Mouse (Mus musculus) embryonic facial prominence, embryonic 12.5 days (tissue): ENCODE measurements around the gene Smim22. TPM values are rescaled to one million over a fixed set of nuclear protein-coding genes. Genes with fewer than 3 reads are reported as not detected.

Experiments
- ATAC-seq: fragments of 200-750 bp; cut with Nextera tagmentation; 2 replicates; pipeline ENCODE4 v1.8.0; 2017; ENCODE audit not compliant: insufficient number of reproducible peaks, insufficient read depth, low FRiP score, low TSS enrichment
- H3K27ac ChIP-seq: fragments of 300-500 bp; sonication (generic); 2 replicates; pipeline ENCODE4 v1.5.1; 2016; ENCODE audit warnings: mild to moderate bottlenecking
- H3K27me3 ChIP-seq: fragments of 300-500 bp; sonication (generic); 2 replicates; pipeline ENCODE4 v1.6.1; 2016; ENCODE audit warnings: mild to moderate bottlenecking, moderate library complexity
- H3K36me3 ChIP-seq: fragments of 300-500 bp; sonication (generic); 2 replicates; pipeline ENCODE4 v1.6.1; 2016; ENCODE audit warnings: mild to moderate bottlenecking
- H3K4me1 ChIP-seq: fragments of 300-500 bp; sonication (generic); 2 replicates; pipeline ENCODE4 v1.6.1; 2016
- H3K4me2 ChIP-seq: fragments of 300-500 bp; sonication (generic); replicated peaks from 2 replicates; pipeline ENCODE4 v1.6.1; 2016; ENCODE audit warnings: mild to moderate bottlenecking, moderate library complexity
- H3K4me3 ChIP-seq: fragments of 300-500 bp; sonication (generic); 2 replicates; pipeline ENCODE4 v1.5.1; 2016; ENCODE audit warnings: mild to moderate bottlenecking
- H3K9ac ChIP-seq: fragments of 300-500 bp; sonication (generic); 2 replicates; pipeline ENCODE4 v1.6.1; 2016; ENCODE audit warnings: mild to moderate bottlenecking, moderate library complexity
- H3K9me3 ChIP-seq: fragments of 300-500 bp; sonication (generic); 2 replicates; pipeline ENCODE4 v1.6.1; 2016; ENCODE audit warnings: mild to moderate bottlenecking, moderate library complexity
- WGBS: fragments of 180-500 bp; shearing (Covaris S2); methylation state at CpG from one replicate; pipeline ENCODE4 v1.1.7; 2016; 5-methylcytosine and 5-hydroxymethylcytosine counted together
- polyA plus RNA-seq: library from polyadenylated mRNA; unstranded; fragments of >200 nt; fragmentation: Nextera tagmentation; extraction: Ambion mirVana; gene quantifications from 2 replicates; pipeline ENCODE4 v1.2.1, GENCODE M21; 2016

Gene Smim22
- polyA plus RNA-seq, 1 experiment from 2014 or later = 3.6 TPM

DNA sequence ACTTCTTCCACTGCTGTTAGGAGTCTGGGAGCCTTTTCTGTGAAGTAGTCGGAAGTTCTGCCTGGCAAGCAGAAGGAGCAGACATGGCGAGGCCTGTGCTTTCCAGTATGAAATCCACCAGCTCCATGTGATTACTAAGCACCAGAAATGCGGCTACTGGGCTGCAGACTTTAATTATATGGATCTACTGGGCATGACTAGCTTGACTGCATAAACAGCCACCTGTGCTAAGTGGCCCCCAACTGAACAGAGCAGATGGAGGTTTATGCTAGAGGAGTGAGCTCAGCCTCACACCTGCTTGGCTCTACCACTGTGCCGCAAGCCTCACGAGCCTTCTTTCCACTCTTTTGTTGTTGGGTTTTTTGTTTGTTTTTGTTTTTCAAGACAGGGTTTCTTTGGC is 32.6 kb upstream of the Smim22 start:
- H3K36me3 ChIP-seq = no peaks in the 10 kb centered on the region
- H3K9ac ChIP-seq = no peak overlapping the region
- no peaks in the 10 kb centered on the region for H3K4me1 ChIP-seq
- H3K27me3 ChIP-seq = no peaks in the 10 kb centered on the region
- no peaks in the 10 kb centered on the region for H3K9me3 ChIP-seq
- H3K4me2 ChIP-seq = no peak overlapping the region
- no peak overlapping the region for H3K27ac ChIP-seq
- no peak for ATAC-seq
- no peak overlapping the region for H3K4me3 ChIP-seq
- WGBS = 88% methylated on average over 5 of the region's 5 CpGs

GRCm38 (mm10) chr16:4976180-4976579 is 30.9 kb upstream of the Smim22 start:
- Histone ChIP-seq H3K9me3 (no peaks in the 10 kb centered on the region), H3K4me1 (no peaks in the 10 kb centered on the region), H3K36me3 (no peaks in the 10 kb centered on the region), H3K27me3 (no peaks in the 10 kb centered on the region), H3K4me3 (no peak overlapping the region), H3K4me2 (no peak overlapping the region), H3K27ac (no peak overlapping the region), H3K9ac (no peak overlapping the region)
- ATAC-seq = no peak
- 71% methylated on average over 2 of the region's 2 CpGs for WGBS

GRCm38 (mm10) chr16:4978275-4979051 is 28.6 kb upstream of the Smim22 start:
- no peak overlapping the region for H3K4me2 ChIP-seq
- H3K4me3 ChIP-seq = no peak overlapping the region
- 64% methylated on average over 5 of the region's 5 CpGs for WGBS
- no peak for ATAC-seq
- H3K9me3 ChIP-seq = no peaks in the 10 kb centered on the region
- no peak overlapping the region for H3K9ac ChIP-seq
- no peaks in the 10 kb centered on the region for H3K36me3 ChIP-seq
- no peak overlapping the region for H3K27ac ChIP-seq
- no peaks in the 10 kb centered on the region for H3K4me1 ChIP-seq
- no peaks in the 10 kb centered on the region for H3K27me3 ChIP-seq

GRCm38 (mm10) chr16:4979755-4980380 is 27.2 kb upstream of the Smim22 start:
- ATAC-seq = no peak

GRCm38 (mm10) chr16:4984717-4985116 is 22.4 kb upstream of the Smim22 start:
- H3K9ac ChIP-seq = no peak overlapping the region
- ATAC-seq = no peak
- no peaks in the 10 kb centered on the region for H3K27me3 ChIP-seq
- 93% methylated on average over 12 of the region's 12 CpGs for WGBS
- H3K4me1 ChIP-seq = no peaks in the 10 kb centered on the region
- H3K4me2 ChIP-seq = no peak overlapping the region
- no peak overlapping the region for H3K4me3 ChIP-seq
- no peak overlapping the region for H3K27ac ChIP-seq
- no peaks in the 10 kb centered on the region for H3K9me3 ChIP-seq
- no peaks in the 10 kb centered on the region for H3K36me3 ChIP-seq

More at GRCm38 (mm10) chr16:4979755-4980380, 27.2 kb upstream of the Smim22 start:
- H3K27ac ChIP-seq = no peak overlapping the region
- H3K9ac ChIP-seq = no peak overlapping the region
- H3K4me2 ChIP-seq = no peak overlapping the region
- H3K4me1 ChIP-seq = no peaks in the 10 kb centered on the region
- H3K9me3 ChIP-seq = no peaks in the 10 kb centered on the region
- H3K4me3 ChIP-seq = no peak overlapping the region
- H3K27me3 ChIP-seq = no peaks in the 10 kb centered on the region
- no peaks in the 10 kb centered on the region for H3K36me3 ChIP-seq
- 73% methylated on average over 4 of the region's 4 CpGs for WGBS

- Histone ChIP-seq H3K9me3 (no peaks in the 10 kb centered on the region), H3K9ac (no peak overlapping the region), H3K4me1 (no peaks in the 10 kb centered on the region), H3K4me3 (no peak overlapping the region), H3K27me3 (no peaks in the 10 kb centered on the region), H3K27ac (no peak overlapping the region), H3K4me2 (no peak overlapping the region), H3K36me3 (no peaks in the 10 kb centered on the region)
- ATAC-seq = no peak
- 87% methylated on average over 4 of the region's 4 CpGs for WGBS
These were observed 13.8 kb upstream of the Smim22 start for GRCm38 (mm10) chr16:4993276-4993675.

GRCm38 (mm10) chr16:4997553-4997952 is 9.5 kb upstream of the Smim22 start, which contains the start of gene Sept12:
Gene Sept12 (minus strand): TSS chr16:4997852.
- Histone ChIP-seq H3K9ac (no peak within 1 kb of the TSS), H3K27me3 (no peaks in the 10 kb centered on the region), H3K36me3 (no peaks in the 10 kb centered on the region), H3K27ac (no peak within 1 kb of the TSS), H3K9me3 (no peaks in the 10 kb centered on the region), H3K4me3 (no peak within 1 kb of the TSS), H3K4me2 (no peak within 1 kb of the TSS), H3K4me1 (no peaks in the 10 kb centered on the region)
- whole genome bisulfite sequencing = 37% methylated on average over 3 of the region's 3 CpGs
- no peak for ATAC-seq

GRCm38 (mm10) chr16:4998984-4999383 is 8.1 kb upstream of the Smim22 start:
- Histone ChIP-seq H3K9ac (no peak overlapping the region), H3K4me3 (no peak overlapping the region), H3K4me2 (no peak overlapping the region), H3K36me3 (no peaks in the 10 kb centered on the region), H3K4me1 (no peaks in the 10 kb centered on the region), H3K27ac (no peak overlapping the region), H3K9me3 (no peaks in the 10 kb centered on the region), H3K27me3 (no peaks in the 10 kb centered on the region)
- no peak for ATAC-seq
- 74% methylated on average over 1 of the region's 1 CpGs for WGBS

DNA sequence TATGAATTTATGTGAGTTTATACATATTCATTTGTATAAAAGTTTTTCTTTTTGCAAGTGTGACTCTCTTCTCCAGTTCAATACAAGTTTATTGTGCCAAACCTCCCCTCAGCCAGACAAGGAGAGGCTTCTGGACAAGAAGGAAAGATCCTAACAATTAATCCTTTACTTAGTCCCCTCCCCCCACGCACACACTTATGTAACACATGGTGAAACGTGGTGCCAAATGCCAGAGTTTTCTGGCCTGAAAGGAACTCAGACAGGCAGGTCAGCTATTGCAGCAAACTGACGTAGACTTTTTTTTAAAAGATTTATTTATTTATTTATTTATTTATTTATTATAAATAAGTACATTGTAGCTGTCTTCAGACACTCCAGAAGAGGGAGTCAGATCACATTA is 6.5 kb upstream of the Smim22 start:
- WGBS = 71% methylated on average over 3 of the region's 3 CpGs
- no peak for ATAC-seq
- Histone ChIP-seq H3K36me3 (no peaks in the 10 kb centered on the region), H3K4me1 (no peaks in the 10 kb centered on the region), H3K9me3 (no peaks in the 10 kb centered on the region), H3K27me3 (no peaks in the 10 kb centered on the region), H3K4me3 (no peak overlapping the region), H3K27ac (no peak overlapping the region), H3K9ac (no peak overlapping the region), H3K4me2 (no peak overlapping the region)

DNA sequence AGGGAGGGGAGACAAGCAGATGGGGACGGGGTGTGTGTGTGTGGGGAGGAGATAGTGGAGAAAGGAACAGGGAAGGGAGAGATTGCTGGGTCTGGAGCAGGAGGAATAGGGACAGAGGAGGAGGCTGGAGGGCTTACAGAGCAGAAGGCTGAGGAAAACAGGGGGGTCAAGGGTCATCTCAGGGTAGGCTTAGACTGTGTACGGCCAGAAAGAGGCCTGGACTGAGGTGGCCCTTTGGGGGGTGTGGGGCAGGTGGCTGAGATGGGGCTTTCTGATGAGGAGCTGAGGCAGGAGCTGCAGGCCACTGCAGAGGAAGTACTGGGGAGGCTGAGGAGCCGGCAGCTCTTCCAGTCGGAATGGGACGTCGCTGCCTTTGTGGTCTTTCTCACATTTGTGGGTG is 404 bp downstream of the Smim22 start:
- H3K9ac ChIP-seq = no peak overlapping the region
- no peak overlapping the region for H3K27ac ChIP-seq

DNA sequence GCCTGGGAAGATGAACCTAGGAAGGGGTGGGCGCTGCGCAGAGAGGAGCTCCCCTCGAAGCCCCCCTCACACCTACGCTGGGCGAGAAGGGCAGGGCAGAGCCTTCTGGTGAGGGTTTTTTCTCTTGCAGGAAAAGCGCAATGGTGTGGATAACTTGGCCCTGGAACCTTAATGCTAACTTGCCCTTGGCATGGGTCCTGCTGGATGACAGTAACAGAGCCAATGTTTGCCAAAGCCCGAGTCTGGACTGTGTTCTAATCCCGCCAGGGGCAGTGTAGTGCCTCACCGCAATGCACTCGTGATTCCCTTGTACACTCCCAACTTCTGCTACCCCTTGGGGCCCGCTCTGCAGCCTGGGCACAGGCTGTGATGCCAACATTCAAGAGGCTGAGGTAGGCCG is 988 bp downstream of the Smim22 start:
- no peak for ATAC-seq
- WGBS = 84% methylated on average over 12 of the region's 12 CpGs
- Histone ChIP-seq H3K4me3 (no peak overlapping the region), H3K27ac (no peak overlapping the region), H3K4me2 (no peak overlapping the region), H3K4me1 (peaks cover 10% of the 10 kb centered on the region), H3K9me3 (no peaks in the 10 kb centered on the region), H3K36me3 (no peaks in the 10 kb centered on the region; the same call in 1 of the 2 replicates), H3K9ac (no peak overlapping the region), H3K27me3 (no peaks in the 10 kb centered on the region)

More for the DNA sequence above, 404 bp downstream of the Smim22 start:
- Histone ChIP-seq H3K9me3 (no peaks in the 10 kb centered on the region), H3K27me3 (no peaks in the 10 kb centered on the region), H3K4me3 (no peak overlapping the region), H3K4me2 (0 out of 2 replicates have a peak overlapping the region, but pooled peaks have one; percentile 11), H3K36me3 (no peaks in the 10 kb centered on the region; the same call in 1 of the 2 replicates), H3K4me1 (peaks cover 7% of the 10 kb centered on the region)
- WGBS = 46% methylated on average over 6 of the region's 6 CpGs
- no peak for ATAC-seq

DNA sequence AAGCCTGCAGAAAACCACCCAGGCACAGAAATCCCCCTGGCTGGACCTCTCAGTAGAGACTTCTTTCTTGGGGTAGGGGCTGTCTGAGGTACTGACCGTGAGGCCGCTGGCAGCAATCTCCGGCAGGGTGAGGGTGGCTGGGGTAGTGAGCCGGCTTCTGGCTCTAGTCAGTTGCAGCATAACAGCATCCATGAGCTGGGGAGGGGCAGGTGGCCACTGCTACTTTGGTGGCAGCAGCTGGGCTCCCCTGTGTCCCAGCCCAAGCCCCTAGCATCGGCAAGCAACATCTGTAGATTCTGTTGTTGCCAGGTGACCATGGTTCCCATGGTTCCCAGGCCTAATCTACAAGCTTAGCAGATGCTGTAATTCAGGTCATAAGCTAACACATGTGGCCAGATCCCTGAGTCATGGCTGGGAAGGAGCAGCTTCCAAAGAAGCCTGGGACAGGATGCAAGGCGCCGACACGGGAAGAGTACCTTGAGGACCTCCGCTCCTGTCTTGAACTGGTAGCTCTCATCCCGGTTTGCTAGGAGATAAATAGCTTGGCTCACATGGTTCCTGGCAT is 3.4 kb downstream of the Smim22 start:
- H3K27ac ChIP-seq = no peak overlapping the region
- no peak overlapping the region for H3K4me2 ChIP-seq
- H3K9me3 ChIP-seq = no peaks in the 10 kb centered on the region
- H3K4me3 ChIP-seq = no peak overlapping the region
- no peaks in the 10 kb centered on the region for H3K27me3 ChIP-seq
- H3K36me3 ChIP-seq = peaks cover 12% of the 10 kb centered on the region
- WGBS = 88% methylated on average over 10 of the region's 10 CpGs
- peaks cover 10% of the 10 kb centered on the region for H3K4me1 ChIP-seq
- no peak overlapping the region for H3K9ac ChIP-seq
- no peak for ATAC-seq
